Mouse (Mus musculus): ENCODE data around the gene Hps6. TPM values are rescaled to one million over a fixed set of nuclear protein-coding genes. Genes with fewer than 3 reads are reported as not detected.

Gene Hps6
- polyA plus RNA-seq (2017; shearing (Covaris generic)), result 10 to 100 TPM in 1 of 2 experiments, 1 to 10 TPM in 1; 5.3 to 16.7 TPM

GRCm38 (mm10) chr19:46003371-46004226 lies at the start of gene Hps6:
Hps6 (plus strand) TSS chr19:46003508.

GRCm38 (mm10) chr19:45997785-45998693 lies 5.3 kb upstream of the Hps6 start, which contains the start of gene Armh3:
Armh3 (minus strand) TSS chr19:45998488.

GRCm38 (mm10) chr19:46044271-46044992 lies 41.1 kb downstream of the Hps6 start, which contains the start of gene Pprc1:
Pprc1 (plus strand) TSS chr19:46044886.

GRCm38 (mm10) chr19:46044993-46045695 lies 41.8 kb downstream of the Hps6 start, which contains the start of gene Ldb1:
Ldb1 (minus strand) TSS chr19:46045214.

Other genes starting within 250 kb of the Hps6 start
- 100 to 1,000 TPM; 142 to 186 TPM for gene Mgea5, start 219.7 kb upstream of the Hps6 start, polyA plus RNA-seq (2017; shearing (Covaris generic))
- 10 to 100 TPM in 1 of 2 experiments, 1 to 10 TPM in 1; 8.6 to 14.1 TPM for gene Kcnip2, start 187.4 kb upstream of the Hps6 start, polyA plus RNA-seq (2017; shearing (Covaris generic))
- gene Armh3, start 5.0 kb upstream of the Hps6 start, polyA plus RNA-seq (2017; shearing (Covaris generic)), result 10 to 100 TPM; 11.7 to 14.4 TPM
- gene Pprc1, start 41.4 kb downstream of the Hps6 start, polyA plus RNA-seq (2017; shearing (Covaris generic)), result 10 to 100 TPM; 30.4 to 37.5 TPM
- 100 to 1,000 TPM; 196 to 260 TPM for gene Ldb1, start 41.7 kb downstream of the Hps6 start, polyA plus RNA-seq (2017; shearing (Covaris generic))
- 10 to 100 TPM; 72.4 to 90.9 TPM for gene Nolc1, start 72.4 kb downstream of the Hps6 start, polyA plus RNA-seq (2017; shearing (Covaris generic))
- not detected for gene Elovl3, start 128.4 kb downstream of the Hps6 start, polyA plus RNA-seq (2017; shearing (Covaris generic))
- not detected for gene Pitx3, start 144.8 kb downstream of the Hps6 start, polyA plus RNA-seq (2017; shearing (Covaris generic))
- gene Gbf1, start 149.0 kb downstream of the Hps6 start, polyA plus RNA-seq (2017; shearing (Covaris generic)), result 10 to 100 TPM; 33.4 to 58.0 TPM